Mouse (Mus musculus) kidney, adult 2 months (tissue): ENCODE data around the gene Sorcs2.

Experiments used
- CTCF ChIP-seq: fragments of 200-500 bp; conservative IDR thresholded peaks from 2 replicates; pipeline ENCODE4 v1.5.1; 2011; ENCODE audit warnings: low read depth, mild to moderate bottlenecking, control low read depth, low read length, moderate library complexity, mixed read lengths; ENCODE audit not compliant: insufficient read depth, insufficient read length
- POLR2A ChIP-seq: fragments of 200-500 bp; IDR thresholded peaks from one replicate; pipeline ENCODE4 v1.6.1; 2011; ENCODE audit warnings: low read depth, low read length, control low read depth

DNA sequence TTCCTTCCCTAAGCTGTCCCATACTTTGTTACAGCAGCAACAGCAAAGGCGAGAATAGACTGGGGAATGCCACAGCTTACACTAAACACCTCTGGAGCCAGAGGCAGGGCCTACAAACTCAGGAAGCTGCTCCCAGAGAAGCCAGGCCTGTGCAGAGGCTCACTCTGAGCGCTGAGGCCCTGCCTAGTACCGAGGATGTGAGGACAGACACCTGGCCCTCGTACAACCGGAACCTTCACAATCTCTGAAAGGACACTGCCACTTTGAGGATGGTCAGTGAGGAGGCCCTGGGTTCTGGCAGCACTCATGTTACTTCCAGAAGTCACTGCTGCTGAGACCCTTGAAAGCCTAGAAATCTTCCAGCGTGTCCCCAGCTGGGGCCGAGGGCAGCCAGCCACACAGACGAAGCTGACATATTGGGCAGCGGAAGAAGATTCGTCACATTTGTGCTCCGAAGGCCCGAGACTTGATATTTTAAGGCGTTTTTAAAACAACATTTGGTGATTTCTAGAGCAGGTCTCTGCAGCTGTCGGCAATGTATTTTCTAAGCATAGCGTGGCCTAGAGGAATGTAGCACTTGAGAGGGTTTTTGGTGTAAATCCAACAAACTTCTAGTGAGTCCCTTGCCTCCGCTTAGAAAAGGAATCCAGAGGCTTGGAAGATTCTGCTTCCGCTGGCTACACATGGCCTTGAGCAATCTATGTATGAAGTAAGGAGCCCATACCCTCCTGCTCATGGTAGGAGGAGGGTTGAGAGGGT, 145.0 kb downstream of the Sorcs2 start:
- TF ChIP-seq POLR2A (no peak), CTCF (no peak)
